Mouse (Mus musculus) G1E (cell line): Measurements from ENCODE around the gene Pfdn4. TPM values are rescaled to one million over a fixed set of nuclear protein-coding genes. Genes with fewer than 3 reads are reported as not detected.

Experiments used
- ATAC-seq: 2 replicates; pipeline ENCODE4 v1.8.0; 2016; ENCODE audit warnings: mild to moderate bottlenecking; ENCODE audit not compliant: insufficient number of reproducible peaks, poor library complexity, low FRiP score, severe bottlenecking; ENCODE audit errors: extremely low read depth
- DNase-seq: peaks from one replicate; pipeline ENCODE4 v3.0.0; 2012; ENCODE audit warnings: low spot score
- H3K27me3 ChIP-seq: 2 replicates; pipeline ENCODE4 v1.6.1; 2012; ENCODE audit warnings: mild to moderate bottlenecking, low read length, inconsistent platforms; ENCODE audit not compliant: insufficient read depth
- H3K36me3 ChIP-seq: replicated peaks from 2 replicates; pipeline ENCODE3; 2012; ENCODE audit warnings: mild to moderate bottlenecking, inconsistent platforms
- H3K4me1 ChIP-seq: 2 replicates; pipeline ENCODE4 v1.6.1; 2012; ENCODE audit warnings: low read depth, low read length, inconsistent platforms, mixed read lengths; ENCODE audit not compliant: insufficient read depth
- H3K4me3 ChIP-seq: 2 replicates; pipeline ENCODE4 v1.5.1; 2012; ENCODE audit warnings: low read depth, mild to moderate bottlenecking, inconsistent platforms, low read length, moderate library complexity, mixed read lengths
- H3K9me3 ChIP-seq: replicated peaks from 2 replicates; pipeline ENCODE4 v1.6.1; 2012; ENCODE audit warnings: inconsistent platforms
- CTCF ChIP-seq: IDR thresholded peaks from 2 replicates; pipeline ENCODE4 v1.5.1; 2012; ENCODE audit warnings: low read depth, low read length, inconsistent platforms, mixed read lengths
- GATA1 ChIP-seq: IDR thresholded peaks from 2 replicates; pipeline ENCODE4 v1.6.1; 2012; ENCODE audit warnings: borderline replicate concordance, low read length, inconsistent platforms, mixed read lengths
- GATA2 ChIP-seq: IDR thresholded peaks from 2 replicates; pipeline ENCODE4 v1.6.1; 2012; ENCODE audit warnings: low read depth, low read length, inconsistent platforms, borderline replicate concordance
- POLR2AphosphoS5 ChIP-seq: IDR thresholded peaks from 2 replicates; pipeline ENCODE4 v1.6.1; 2012; ENCODE audit warnings: low read depth, low read length, inconsistent platforms; ENCODE audit not compliant: insufficient replicate concordance
- TAL1 ChIP-seq: conservative IDR thresholded peaks from 2 replicates; pipeline ENCODE4 v1.6.1; 2012; ENCODE audit warnings: low read depth, low read length, inconsistent platforms, mixed read lengths
- polyA plus RNA-seq: library from polyadenylated mRNA; stranded (reverse); fragments of >175 nt; gene quantifications from 2 replicates; pipeline ENCODE4 v1.2.3, GENCODE M21; 2012
- total RNA-seq, 2 experiments: library from RNA; stranded (forward) in 1 of 2; stranded (reverse) in 1 of 2; fragments of 200-1000 nt in 1 of 2; fragments of >200 nt in 1 of 2; fragmentation: Nextera tagmentation in 1 of 2; gene quantifications; 2 replicates each; pipeline ENCODE4 v1.2.3; 2014 to 2017

The Pfdn4 gene
- total and polyA plus RNA-seq, 3 experiments: 7.5 to 87.9 (median 41.2) TPM

DNA sequence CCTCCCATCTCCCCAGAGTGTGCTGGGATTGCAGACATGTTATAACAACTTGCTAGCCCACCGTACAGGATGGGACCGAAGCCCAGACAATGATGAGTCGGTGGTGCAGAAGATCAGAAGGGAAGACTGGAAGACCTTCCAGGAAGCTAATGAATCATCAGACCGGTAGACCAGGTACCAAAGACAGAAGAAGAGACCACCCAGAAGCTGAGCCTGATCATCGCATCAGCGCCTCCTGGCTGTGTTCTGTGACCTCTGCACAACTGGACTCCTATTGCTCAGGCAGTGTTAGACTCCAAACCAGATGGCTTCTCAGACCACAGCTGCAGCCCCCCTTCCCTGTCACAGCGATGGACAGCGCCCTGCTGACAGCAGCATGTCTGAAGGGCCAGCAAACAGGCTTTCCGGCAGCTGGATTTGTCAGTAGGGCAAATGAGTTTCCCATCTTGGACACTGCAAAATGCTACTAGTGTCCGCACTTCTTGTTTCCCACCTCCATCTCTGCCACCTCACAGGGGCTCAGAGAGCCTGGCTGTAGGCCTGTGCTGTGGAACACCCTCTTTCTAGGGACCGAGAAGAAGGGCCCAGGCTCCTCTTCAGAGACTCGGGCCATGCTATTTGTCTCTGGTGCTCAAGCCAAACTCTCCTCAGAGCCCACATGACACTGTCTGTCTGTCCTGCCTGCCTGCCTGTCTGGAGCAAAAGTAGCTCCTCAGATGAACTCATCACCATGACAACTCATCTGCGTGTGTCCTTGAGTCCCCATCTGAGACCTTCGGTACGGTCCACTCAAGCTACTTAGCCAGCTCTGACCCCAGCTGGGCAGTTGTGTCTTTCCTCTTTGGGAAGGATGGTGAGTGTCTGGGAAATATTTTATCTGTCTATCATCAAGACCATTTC, 68.0 kb downstream of the Pfdn4 start:
- ATAC-seq (no peak), DNase-seq (no peak)
- Histone ChIP-seq H3K4me1 (no peaks in the 10 kb centered on the region), H3K36me3 (no peaks in the 10 kb centered on the region), H3K4me3 (no peak overlapping the region), H3K27me3 (no peaks in the 10 kb centered on the region), H3K9me3 (peaks cover 60% of the 10 kb centered on the region)
- TF ChIP-seq POLR2AphosphoS5 (no peak), GATA2 (no peak), TAL1 (no peak), GATA1 (no peak), CTCF (no peak)

DNA sequence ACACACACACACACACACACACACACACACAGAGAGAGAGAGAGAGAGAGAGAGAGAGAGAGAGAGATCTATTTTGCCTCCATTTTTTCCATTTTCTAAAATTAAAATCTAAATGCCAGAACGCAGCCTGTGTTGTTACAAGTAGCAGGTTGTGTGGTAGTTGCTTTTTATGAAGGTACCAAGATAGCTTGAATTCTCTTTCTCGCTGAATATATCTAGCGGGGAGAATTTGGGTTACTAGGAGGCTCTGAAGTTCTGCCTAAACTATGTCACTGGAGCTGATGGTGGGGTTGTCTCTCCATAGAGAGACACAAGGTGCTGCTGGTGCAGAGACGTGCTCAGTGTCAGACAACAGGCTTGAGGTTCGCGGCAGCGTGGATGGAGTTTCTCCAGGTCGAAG, 68.8 kb downstream of the Pfdn4 start:
- no peak for TF ChIP-seq GATA2
- no peak for TF ChIP-seq GATA1
- no peak for TF ChIP-seq TAL1
- TF ChIP-seq POLR2AphosphoS5: no peak
- TF ChIP-seq CTCF: no peak
- no peaks in the 10 kb centered on the region for H3K4me1 ChIP-seq
- H3K36me3 ChIP-seq: no peaks in the 10 kb centered on the region
- no peaks in the 10 kb centered on the region for H3K27me3 ChIP-seq
- H3K4me3 ChIP-seq: no peak overlapping the region
- H3K9me3 ChIP-seq: peaks cover 66% of the 10 kb centered on the region
- DNase-seq (no peak), ATAC-seq (no peak)

Other genes with a start within 250 kb of the Pfdn4 start
- not detected in 2 replicates for gene Bcas1, start 68.6 kb upstream of the Pfdn4 start, total RNA-seq (2014; fragmentation: Nextera tagmentation)
- 0.06 and 0.55 TPM in 2 replicates for gene Bcas1, start 68.6 kb upstream of the Pfdn4 start, total RNA-seq (2017)
- not detected in 2 replicates for gene Bcas1, start 68.6 kb upstream of the Pfdn4 start, polyA plus RNA-seq
- 0.19 TPM in 1 of 2 replicates, not detected in the other for gene Cyp24a1, start 717 bp downstream of the Pfdn4 start, total RNA-seq (2014; fragmentation: Nextera tagmentation)
- gene Cyp24a1, start 717 bp downstream of the Pfdn4 start, total RNA-seq (2017): not detected in 2 replicates
- not detected in 2 replicates for gene Cyp24a1, start 717 bp downstream of the Pfdn4 start, polyA plus RNA-seq
- gene 4930470P17Rik, start 105.6 kb downstream of the Pfdn4 start, total RNA-seq (2014; fragmentation: Nextera tagmentation): not detected in 2 replicates
- not detected in 2 replicates for gene 4930470P17Rik, start 105.6 kb downstream of the Pfdn4 start, total RNA-seq (2017)
- gene 4930470P17Rik, start 105.6 kb downstream of the Pfdn4 start, polyA plus RNA-seq: not detected in 2 replicates
- not detected in 2 replicates for gene Dok5, start 235.4 kb downstream of the Pfdn4 start, total RNA-seq (2014; fragmentation: Nextera tagmentation)
- 0.06 and 0.11 TPM in 2 replicates for gene Dok5, start 235.4 kb downstream of the Pfdn4 start, total RNA-seq (2017)
- not detected in 2 replicates for gene Dok5, start 235.4 kb downstream of the Pfdn4 start, polyA plus RNA-seq